Mouse (Mus musculus) stomach, postnatal 0 days (tissue): ENCODE measurements at regions not wholly inside any gene's neighbourhood (a gene's known extent, or its start where the extent isn't known, plus 50 kb on each side); places are given as distances from the start of the nearest gene placed in this dataset.

ENCODE experiments used
- ATAC-seq: fragments of 200-750 bp; cut with Nextera tagmentation; 2 replicates; pipeline ENCODE4 v1.8.0; 2017; ENCODE audit not compliant: low FRiP score, low TSS enrichment
- DNase-seq: peaks from one replicate; pipeline ENCODE4 v3.0.0-alpha.2; 2016; ENCODE audit warnings: low spot score
- H3K27ac ChIP-seq: fragments of 300-500 bp; sonication (generic); replicated peaks from 2 replicates; pipeline ENCODE4 v1.5.1; 2014; ENCODE audit warnings: mild to moderate bottlenecking, control low read depth
- H3K27me3 ChIP-seq: fragments of 300-500 bp; sonication (generic); 2 replicates; pipeline ENCODE4 v1.6.1; 2014; ENCODE audit warnings: low read length; ENCODE audit not compliant: control insufficient read depth, insufficient read depth
- H3K36me3 ChIP-seq: fragments of 300-500 bp; sonication (generic); 2 replicates; pipeline ENCODE4 v1.6.1; 2014; ENCODE audit warnings: low read length, mixed read lengths; ENCODE audit not compliant: control insufficient read depth, insufficient read depth
- H3K4me1 ChIP-seq: fragments of 300-500 bp; sonication (generic); replicated peaks from 2 replicates; pipeline ENCODE4 v1.6.1; 2014; ENCODE audit warnings: antibody characterized with exemption; ENCODE audit not compliant: control insufficient read depth, insufficient read depth
- H3K4me2 ChIP-seq: fragments of 300-500 bp; sonication (generic); replicated peaks from 2 replicates; pipeline ENCODE4 v1.6.1; 2014; ENCODE audit warnings: low read depth, mild to moderate bottlenecking, control low read depth, moderate library complexity
- H3K4me3 ChIP-seq: fragments of 300-500 bp; sonication (generic); 2 replicates; pipeline ENCODE4 v1.5.1; 2014; ENCODE audit warnings: low read depth, low read length, control low read depth
- H3K9ac ChIP-seq: fragments of 300-500 bp; sonication (generic); 2 replicates; pipeline ENCODE4 v1.6.1; 2014; ENCODE audit warnings: mild to moderate bottlenecking, low read length, control low read depth, mixed read lengths
- H3K9me3 ChIP-seq: fragments of 300-500 bp; sonication (generic); 2 replicates; pipeline ENCODE4 v1.6.1; 2016; ENCODE audit warnings: low read length; ENCODE audit not compliant: control insufficient read depth
- CTCF ChIP-seq: IDR thresholded peaks from 2 replicates; pipeline ENCODE4 v1.5.1; 2016; ENCODE audit warnings: antibody characterized with exemption, low read depth, mild to moderate bottlenecking, moderate library complexity
- EP300 ChIP-seq: optimal IDR thresholded peaks from 2 replicates; pipeline ENCODE3; 2016; ENCODE audit warnings: antibody characterized with exemption
- WGBS: fragments of 180-500 bp; shearing (Covaris S2); extraction: QIAGEN DNeasy Blood & Tissue Kit; methylation state at CpG from one replicate; pipeline ENCODE4 v1.1.7; 2014; 5-methylcytosine and 5-hydroxymethylcytosine counted together

- Histone ChIP-seq H3K4me1 (no peaks in the 10 kb centered on the region), H3K4me3 (no peak overlapping the region), H3K4me2 (no peak overlapping the region), H3K36me3 (no peaks in the 10 kb centered on the region), H3K27ac (no peak overlapping the region), H3K27me3 (no peaks in the 10 kb centered on the region), H3K9ac (no peak overlapping the region), H3K9me3 (no peaks in the 10 kb centered on the region)
- DNase-seq (no peak), ATAC-seq (no peak)
- TF ChIP-seq CTCF = no peak
- TF ChIP-seq EP300 = no peak
- 66% methylated on average over 2 of the region's 2 CpGs for WGBS
Measured at GRCm38 (mm10) chr1:194182293-194182692, 435.7 kb upstream of the Plxna2 start.

- H3K4me1 ChIP-seq = no peaks in the 10 kb centered on the region
- no peak overlapping the region for H3K4me2 ChIP-seq
- no peak overlapping the region for H3K4me3 ChIP-seq
- 78% methylated on average over 4 of the region's 4 CpGs for WGBS
- DNase-seq = no peak
- no peaks in the 10 kb centered on the region for H3K36me3 ChIP-seq
- H3K9me3 ChIP-seq = no peaks in the 10 kb centered on the region
- TF ChIP-seq CTCF (no peak), EP300 (no peak)
- H3K9ac ChIP-seq = no peak overlapping the region
- no peak overlapping the region for H3K27ac ChIP-seq
- no peaks in the 10 kb centered on the region for H3K27me3 ChIP-seq
- ATAC-seq = no peak
Measured at GRCm38 (mm10) chr1:194161469-194161868, 456.5 kb upstream of the Plxna2 start.

- no peak overlapping the region for H3K4me3 ChIP-seq
- no peak for TF ChIP-seq EP300
- no peak for TF ChIP-seq CTCF
- no peak for ATAC-seq
- H3K4me1 ChIP-seq = no peaks in the 10 kb centered on the region
- 46% methylated on average over 8 of the region's 8 CpGs for WGBS
- H3K9ac ChIP-seq = no peak overlapping the region
- no peak for DNase-seq
- H3K27me3 ChIP-seq = no peaks in the 10 kb centered on the region
- H3K36me3 ChIP-seq = no peaks in the 10 kb centered on the region
- H3K27ac ChIP-seq = no peak overlapping the region
- no peaks in the 10 kb centered on the region for H3K9me3 ChIP-seq
- no peak overlapping the region for H3K4me2 ChIP-seq
Measured at GRCm38 (mm10) chr1:194160761-194161461, 457.1 kb upstream of the Plxna2 start.

GRCm38 (mm10) chr1:194157268-194157667 lies 460.8 kb upstream of the Plxna2 start:
- no peak for ATAC-seq
- TF ChIP-seq EP300 (no peak), CTCF (no peak)

GRCm38 (mm10) chr1:194148416-194149364 lies 469.3 kb upstream of the Plxna2 start:
- TF ChIP-seq CTCF (no peak), EP300 (no peak)
- H3K9ac ChIP-seq = no peak overlapping the region
- DNase-seq = no peak
- no peaks in the 10 kb centered on the region for H3K9me3 ChIP-seq
- WGBS = 59% methylated on average over 11 of the region's 11 CpGs
- H3K27ac ChIP-seq = no peak overlapping the region
- no peaks in the 10 kb centered on the region for H3K4me1 ChIP-seq
- no peaks in the 10 kb centered on the region for H3K27me3 ChIP-seq
- no peak overlapping the region for H3K4me3 ChIP-seq
- ATAC-seq = no peak
- H3K4me2 ChIP-seq = no peak overlapping the region
- no peaks in the 10 kb centered on the region for H3K36me3 ChIP-seq

More at GRCm38 (mm10) chr1:194157268-194157667, 460.8 kb upstream of the Plxna2 start:
- H3K4me2 ChIP-seq = no peak overlapping the region
- no peaks in the 10 kb centered on the region for H3K27me3 ChIP-seq
- no peaks in the 10 kb centered on the region for H3K9me3 ChIP-seq
- H3K36me3 ChIP-seq = no peaks in the 10 kb centered on the region
- no peak overlapping the region for H3K9ac ChIP-seq
- no peak overlapping the region for H3K27ac ChIP-seq
- DNase-seq = no peak
- H3K4me1 ChIP-seq = no peaks in the 10 kb centered on the region
- H3K4me3 ChIP-seq = no peak overlapping the region
- WGBS = 83% methylated on average over 6 of the region's 6 CpGs
